ENCODE assay signal across 15 mouse cellular contexts in genomic region chr17:80789000-80789399, GRCm38 (mm10).
DNase-seq lines count a peak whose midpoint lies in the region; ATAC-seq and TF ChIP-seq lines count a peak whose summit lies in the region.
"Had no signal": no experiment of that assay in that cellular context is flagged by ENCODE, and none has a peak within 500 bp of the region (broad histone marks: within the 10 kb centered on the region; RNA-seq: fewer than 3 reads in every experiment).

No protein-coding gene starts in this region.

- no peak for TF ChIP-seq CTCF in heart, postnatal 0 days (IDR thresholded peaks at IDR 0.05; ENCODE audit: low read depth)
- no peak for TF ChIP-seq CTCF in thymus, adult 2 months (IDR thresholded peaks at IDR 0.05; ENCODE audit: borderline replicate concordance, control insufficient read depth, extremely low read depth, insufficient read depth, low read length, poor library complexity)
- TF ChIP-seq CTCF in stomach, postnatal 0 days (IDR thresholded peaks at IDR 0.05; ENCODE audit: low read depth) = no peak

- H3K27me3 ChIP-seq in heart, embryonic 11.5 days (ENCODE audit: control insufficient read depth, insufficient read depth, low read length) = no peaks in the 10 kb centered on the region
- no peaks in the 10 kb centered on the region for H3K27me3 ChIP-seq in heart, postnatal 0 days (ENCODE audit: control insufficient read depth, insufficient read depth, low read length)
- H3K27me3 ChIP-seq in thymus, adult 2 months (ENCODE audit: control insufficient read depth, insufficient read depth, low read length) = no peaks in the 10 kb centered on the region
- H3K27me3 ChIP-seq in stomach, postnatal 0 days (ENCODE audit: control insufficient read depth, insufficient read depth, low read length) = no peaks in the 10 kb centered on the region
- H3K27me3 ChIP-seq: hindbrain, embryonic 12.5 days; limb, embryonic 13.5 days; midbrain, embryonic 13.5 days had no signal

- no peak overlapping the region for H3K9ac ChIP-seq in heart, embryonic 11.5 days (ENCODE audit: low read depth, low read length)
- no peak overlapping the region for H3K9ac ChIP-seq in heart, postnatal 0 days (replicated peaks; ENCODE audit: low read depth, low read length)
- no peak overlapping the region for H3K9ac ChIP-seq in stomach, postnatal 0 days (ENCODE audit: low read length)
- H3K9ac ChIP-seq: hindbrain, embryonic 12.5 days; limb, embryonic 13.5 days; midbrain, embryonic 13.5 days had no signal

- ATAC-seq in heart, embryonic 11.5 days (replicated peaks; ENCODE audit: insufficient number of reproducible peaks, low FRiP score, low TSS enrichment) = no peak
- ATAC-seq in heart, postnatal 0 days (ENCODE audit: insufficient read depth, low read depth) = peak; percentile 82
- no peak for ATAC-seq in stomach, postnatal 0 days (ENCODE audit: low FRiP score, low TSS enrichment)
- ATAC-seq: intestine, embryonic 16.5 days; midbrain, embryonic 13.5 days had no signal

- intact Hi-C loops in left cerebral cortex, postnatal 10 days (cut with DNase I) = no loop called here

- TF ChIP-seq POLR2A in thymus, adult 2 months (IDR thresholded peaks at IDR 0.05; ENCODE audit: control insufficient read depth, extremely low read depth, insufficient read depth, low read length, poor library complexity) = no peak

- TF ChIP-seq EP300 in heart, postnatal 0 days (IDR thresholded peaks at IDR 0.05; ENCODE audit: low read depth) = peak; percentile 85; the same call in 1 of the 2 replicates
- no peak for TF ChIP-seq EP300 in stomach, postnatal 0 days (optimal IDR thresholded peaks at IDR 0.05)

- 0 out of 2 replicates have a peak, but pooled peaks cover 4% of the 10 kb centered on the region for H3K4me1 ChIP-seq in heart, embryonic 11.5 days (ENCODE audit: control insufficient read depth, insufficient read depth, low read length)
- H3K4me1 ChIP-seq in heart, postnatal 0 days (ENCODE audit: control insufficient read depth, insufficient read depth) = peaks cover 38% of the 10 kb centered on the region
- H3K4me1 ChIP-seq in thymus, adult 2 months (replicated peaks; ENCODE audit: control insufficient read depth, insufficient read depth, low read length) = no peaks in the 10 kb centered on the region; the same call in 1 of the 2 replicates
- H3K4me1 ChIP-seq in stomach, postnatal 0 days (replicated peaks; ENCODE audit: control insufficient read depth, insufficient read depth) = peaks cover 5% of the 10 kb centered on the region
- H3K4me1 ChIP-seq: hindbrain, embryonic 12.5 days; midbrain, embryonic 13.5 days had no signal

- 67% methylated on average over 3 of the region's 3 CpGs for WGBS in heart, embryonic 11.5 days (ENCODE audit: insufficient replicate concordance)
- WGBS in heart, postnatal 0 days = 30% methylated on average over 3 of the region's 3 CpGs
- WGBS in thymus, adult 2 months = 97% methylated on average over 3 of the region's 3 CpGs
- WGBS in stomach, postnatal 0 days = 68% methylated on average over 3 of the region's 3 CpGs

- DNase-seq in heart, adult 11 months = peak; percentile 97
- peak; percentile 68 for DNase-seq in heart, adult 8-10 months (ENCODE audit: low spot score)
- DNase-seq in heart, postnatal 0 days (ENCODE audit: low spot score) = peak; percentile 91
- DNase-seq in kidney, postnatal 36 days = peak; percentile 47 to 70
- no peak for DNase-seq in thymus, adult 2 months
- no peak for DNase-seq in left cerebral cortex, postnatal 10 days (ENCODE audit: extremely low spot score in 1 of 2, low spot score in 2 of 2)
- DNase-seq in stomach, postnatal 0 days (ENCODE audit: low spot score) = no peak
- DNase-seq: cerebellum, adult 9-10 months; gastrocnemius, postnatal 14 days had no signal

- no peaks in the 10 kb centered on the region for H3K36me3 ChIP-seq in heart, embryonic 11.5 days (ENCODE audit: control insufficient read depth, insufficient read depth, low read length)
- no peaks in the 10 kb centered on the region for H3K36me3 ChIP-seq in heart, postnatal 0 days (replicated peaks; ENCODE audit: control insufficient read depth, insufficient read depth, low read length)
- H3K36me3 ChIP-seq in thymus, adult 2 months (ENCODE audit: control insufficient read depth, insufficient read depth, low read length) = no peaks in the 10 kb centered on the region
- H3K36me3 ChIP-seq in stomach, postnatal 0 days (ENCODE audit: control insufficient read depth, insufficient read depth, low read length) = no peaks in the 10 kb centered on the region
- H3K36me3 ChIP-seq: G1E; hindbrain, embryonic 12.5 days; limb, embryonic 13.5 days; midbrain, embryonic 13.5 days had no signal

- H3K4me2 ChIP-seq in heart, embryonic 11.5 days = no peak overlapping the region
- no peak overlapping the region for H3K4me2 ChIP-seq in heart, postnatal 0 days (ENCODE audit: low read depth, low read length)
- H3K4me2 ChIP-seq in stomach, postnatal 0 days (replicated peaks; ENCODE audit: low read depth) = no peak overlapping the region
- H3K4me2 ChIP-seq: hindbrain, embryonic 12.5 days; limb, embryonic 13.5 days; midbrain, embryonic 13.5 days had no signal

- H3K27ac ChIP-seq in heart, embryonic 11.5 days (ENCODE audit: low read depth, low read length) = no peak overlapping the region
- H3K27ac ChIP-seq in heart, postnatal 0 days (ENCODE audit: low read depth) = peak overlapping the region; percentile 39
- H3K27ac ChIP-seq in thymus, adult 2 months (ENCODE audit: control insufficient read depth, insufficient read depth, low read length) = no peak overlapping the region
- no peak overlapping the region for H3K27ac ChIP-seq in stomach, postnatal 0 days (replicated peaks)
- H3K27ac ChIP-seq: hindbrain, embryonic 12.5 days; limb, embryonic 13.5 days; midbrain, embryonic 13.5 days had no signal

- peaks cover 2% of the 10 kb centered on the region; the same call in 1 of the 2 replicates for H3K9me3 ChIP-seq in heart, embryonic 11.5 days (replicated peaks; ENCODE audit: control insufficient read depth, low read length)
- no peaks in the 10 kb centered on the region for H3K9me3 ChIP-seq in heart, postnatal 0 days (replicated peaks; ENCODE audit: control insufficient read depth, low read length)
- H3K9me3 ChIP-seq in stomach, postnatal 0 days (ENCODE audit: control insufficient read depth, low read length) = no peaks in the 10 kb centered on the region
- H3K9me3 ChIP-seq: hindbrain, embryonic 12.5 days; midbrain, embryonic 13.5 days had no signal

- no peak overlapping the region for H3K4me3 ChIP-seq in heart, embryonic 11.5 days (ENCODE audit: low read depth, low read length)
- no peak overlapping the region for H3K4me3 ChIP-seq in heart, postnatal 0 days (ENCODE audit: low read depth, low read length)
- no peak overlapping the region for H3K4me3 ChIP-seq in thymus, adult 2 months (ENCODE audit: control insufficient read depth, insufficient read depth, low read length)
- H3K4me3 ChIP-seq in stomach, postnatal 0 days (ENCODE audit: low read depth, low read length) = no peak overlapping the region
- H3K4me3 ChIP-seq: hindbrain, embryonic 12.5 days; limb, embryonic 13.5 days; midbrain, embryonic 13.5 days had no signal

Comparison
In these comparisons a context has a peak if more than half of its experiments do, and no peak if none do; other contexts are left out.
1. DNase-seq: peak in heart, adult 11 months (single experiment), heart, adult 8-10 months (single experiment), heart, postnatal 0 days (single experiment) and kidney, postnatal 36 days (2 of 2); none in thymus, adult 2 months (single experiment), left cerebral cortex, postnatal 10 days (0 of 2) and stomach, postnatal 0 days (single experiment).